Mouse (Mus musculus) adrenal gland, postnatal 10 days (tissue): ENCODE data around the gene Adamts10. TPM values are rescaled to one million over a fixed set of nuclear protein-coding genes. Genes with fewer than 3 reads are reported as not detected.
A peak's percentile ranks its signal among the peaks of the same experiment; 100 is the strongest.

Experiments
- DNase-seq: peaks from one replicate; pipeline ENCODE4 v3.0.0; 2021; ENCODE audit warnings: mixed read lengths
- long read RNA-seq, 2 experiments: library from polyadenylated mRNA; stranded (forward); transcript quantifications; one replicate each; pipeline ENCODE4 v2.0.0; 2021
- total RNA-seq, 2 experiments: library from RNA; stranded (reverse); gene quantifications; 2 replicates each; pipeline ENCODE4 v1.2.3; 2021

The Adamts10 gene
- total RNA-seq, result 10 to 100 TPM; 37.1 to 56.8 TPM
- long read RNA-seq, experiment 1, full-length matches to known transcripts, result 6 of 29 reads
- long read RNA-seq, experiment 1, partial matches to known transcripts, result 10 of 29 reads
- long read RNA-seq, experiment 1, other reads (novel, unspliced or antisense), result 13 of 29 reads
- long read RNA-seq, experiment 2, full-length matches to known transcripts, result 5 of 32 reads
- long read RNA-seq, experiment 2, partial matches to known transcripts, result 3 of 32 reads
- long read RNA-seq, experiment 2, other reads (novel, unspliced or antisense), result 24 of 32 reads

DNA sequence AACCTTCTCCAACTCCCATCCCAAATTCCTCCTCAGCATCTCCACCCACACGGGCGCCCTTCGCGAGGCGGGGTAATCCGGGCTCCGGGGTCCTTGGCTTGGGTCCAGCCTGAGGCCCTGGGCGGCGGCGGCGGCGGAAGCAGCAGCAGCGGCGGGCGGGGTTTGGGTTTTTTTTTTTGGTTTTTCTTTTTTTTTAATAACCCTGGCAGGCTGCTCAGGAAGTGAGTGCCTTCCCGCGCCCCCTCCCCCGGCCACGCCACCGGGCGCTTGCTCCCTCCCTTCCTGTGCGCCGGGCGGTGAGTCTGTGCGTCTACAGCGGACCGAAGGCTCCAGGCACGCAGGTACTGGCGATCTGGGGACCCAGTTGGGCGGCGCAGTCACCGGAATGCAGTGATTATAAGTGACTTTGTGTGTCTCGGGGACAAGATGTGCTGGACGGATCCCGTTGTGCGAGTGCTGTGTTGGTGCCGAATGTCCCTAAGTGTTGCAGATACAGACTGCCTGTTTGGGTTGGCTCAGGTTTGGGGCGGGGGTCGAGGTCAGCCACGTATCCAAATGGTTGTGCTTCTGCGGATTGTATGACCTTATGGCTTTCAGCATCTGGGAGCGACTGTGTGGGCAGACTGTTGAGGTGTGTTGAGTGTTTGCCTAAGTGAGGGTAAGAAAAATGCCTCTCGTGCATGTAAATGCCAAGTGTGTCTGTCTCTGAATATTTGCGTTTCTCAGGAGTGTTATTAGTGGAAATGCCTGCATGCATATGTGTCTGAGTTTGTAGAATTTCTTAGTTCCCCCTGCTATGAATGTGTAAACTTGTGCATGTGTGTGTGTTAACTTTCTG lies at the start of gene Adamts10:
Gene Adamts10, plus strand, starts transcription at position 287 of the 838 bp plus-strand sequence.
- peak; percentile 89 for DNase-seq

DNA sequence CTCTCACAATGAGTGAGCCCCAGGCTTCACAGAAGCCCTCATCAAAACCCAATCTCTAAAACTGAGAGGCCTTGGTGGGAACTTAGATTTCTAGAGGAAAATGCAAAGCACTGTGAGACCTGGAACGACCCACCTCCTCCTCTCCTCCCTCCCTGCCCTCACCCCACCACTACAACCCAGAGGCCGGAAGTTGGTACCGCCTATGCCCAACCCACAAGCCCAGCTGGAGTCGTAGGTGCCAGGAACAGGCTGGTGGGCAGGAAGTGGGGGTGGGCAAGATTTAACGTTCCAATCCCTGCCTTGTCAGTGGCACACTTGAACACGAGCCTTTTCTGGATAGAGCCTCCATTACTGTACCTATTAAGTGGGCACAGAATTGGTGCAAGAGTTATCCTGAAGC lies 40.0 kb upstream of the Adamts10 start:
- DNase-seq, result no peak

DNA sequence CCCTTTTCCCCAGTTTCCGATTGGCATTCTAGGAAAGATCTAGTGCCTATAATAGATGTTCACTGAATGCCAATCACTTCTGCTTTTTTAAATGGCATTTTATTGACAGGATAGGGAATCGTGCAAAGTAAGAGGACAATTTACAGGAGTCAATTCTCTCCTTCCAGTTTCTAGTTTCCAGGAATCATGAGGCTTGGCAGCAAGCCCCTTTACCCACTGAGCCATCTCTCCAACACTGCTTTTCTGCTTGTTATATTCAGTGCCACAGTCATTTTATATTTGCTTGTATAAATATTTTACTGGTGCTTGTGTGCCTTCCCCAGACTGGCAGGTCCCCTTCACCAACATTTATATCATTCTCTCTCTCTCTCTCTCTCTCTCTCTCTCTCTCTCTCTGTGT lies 36.8 kb upstream of the Adamts10 start:
- DNase-seq, result no peak

DNA sequence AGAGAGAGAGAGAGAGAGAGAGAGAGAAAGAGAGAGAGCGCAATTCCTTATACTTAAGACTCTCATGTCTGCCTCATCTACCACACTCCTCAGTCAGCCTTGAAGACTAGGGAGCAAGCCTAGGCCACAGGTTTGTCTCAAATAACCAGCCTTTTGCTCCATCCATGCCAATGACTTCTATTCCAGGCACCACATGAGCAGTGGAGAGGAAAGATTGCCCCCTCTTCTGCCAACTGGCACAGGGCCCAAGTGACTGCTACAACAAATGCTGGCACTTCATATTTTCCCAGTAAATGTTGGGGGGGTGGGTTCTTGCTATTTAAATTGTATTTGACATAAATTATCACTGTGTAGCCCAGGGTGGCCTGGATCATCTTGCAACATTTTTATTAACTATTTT lies 36.4 kb upstream of the Adamts10 start:
- peak; percentile 17 for DNase-seq

DNA sequence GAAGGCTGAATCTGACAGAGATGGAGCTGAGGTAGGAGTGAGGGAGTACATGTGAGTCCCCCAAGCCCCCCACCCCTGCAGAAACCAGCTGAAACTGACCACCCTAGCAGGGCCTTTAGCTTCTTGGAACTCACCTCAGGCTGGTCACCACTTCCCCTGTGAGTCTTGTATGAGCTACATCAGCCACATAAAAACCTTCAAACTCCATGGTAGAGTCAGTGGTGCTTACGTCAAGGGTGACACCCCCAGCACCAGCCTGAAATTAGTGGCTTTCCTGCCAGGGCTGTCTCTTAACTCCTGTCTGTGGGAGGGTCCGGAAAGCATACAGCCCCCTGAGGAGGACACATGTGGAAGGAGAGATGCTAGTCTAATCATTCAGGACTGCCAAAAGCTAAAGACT lies 32.6 kb upstream of the Adamts10 start:
- DNase-seq, result no peak

DNA sequence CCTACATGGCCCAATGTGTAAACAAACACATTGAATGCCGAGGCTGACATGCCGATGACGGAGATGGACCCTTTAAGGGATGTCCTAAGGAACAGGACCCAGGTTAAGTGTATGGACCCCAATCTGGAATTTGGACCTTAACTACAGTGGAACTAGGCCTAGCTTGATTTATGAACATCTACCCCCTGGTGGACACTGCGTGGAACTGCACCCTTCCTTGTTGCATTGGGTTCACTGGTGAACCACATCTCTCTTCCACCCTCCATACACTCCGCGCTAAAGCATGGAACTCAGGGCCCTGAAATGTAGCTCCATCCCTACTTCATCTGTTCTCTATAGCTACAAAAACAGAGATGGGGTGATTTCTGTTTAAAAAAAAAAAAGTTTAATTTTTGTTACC lies 30.9 kb upstream of the Adamts10 start:
- DNase-seq, result peak; percentile 22

DNA sequence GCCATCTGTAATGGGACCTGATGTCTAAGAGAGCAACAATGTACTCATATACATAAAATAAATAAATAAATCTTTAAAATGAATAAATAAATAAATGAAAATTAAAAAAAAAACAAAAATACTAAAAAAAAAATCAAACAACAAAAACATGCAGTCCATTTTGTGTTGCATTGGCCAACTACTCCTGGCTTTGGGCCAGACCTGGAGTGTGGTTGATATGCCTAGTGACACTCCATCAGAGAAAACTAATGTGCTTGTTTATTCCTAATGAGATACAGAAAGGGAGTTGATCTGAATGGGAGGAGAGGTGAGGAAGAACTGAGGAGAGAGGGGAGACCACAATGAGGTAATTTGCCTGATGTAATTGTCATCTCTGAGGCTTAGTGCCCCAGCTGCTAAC lies 29.4 kb upstream of the Adamts10 start:
- peak; percentile 17 for DNase-seq

DNA sequence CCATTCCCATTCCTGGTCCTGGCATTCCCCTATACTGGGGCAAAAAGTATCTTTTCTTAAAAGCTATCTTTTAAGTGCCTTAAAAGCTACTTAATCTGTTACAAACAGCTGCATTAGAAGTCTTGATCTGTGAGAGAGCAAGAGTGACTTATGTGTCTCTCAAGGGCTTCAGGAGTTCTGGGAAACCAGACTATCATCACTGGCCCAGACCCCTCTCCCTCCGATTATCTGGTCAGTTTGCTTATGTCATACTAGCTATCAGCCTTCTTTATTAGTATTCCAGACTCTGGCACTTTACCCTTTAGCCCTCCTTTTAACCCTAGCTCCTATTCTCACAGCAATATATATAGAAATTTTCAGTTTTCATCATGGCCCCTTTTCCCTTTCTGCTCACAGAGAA lies 25.1 kb upstream of the Adamts10 start:
- no peak for DNase-seq

DNA sequence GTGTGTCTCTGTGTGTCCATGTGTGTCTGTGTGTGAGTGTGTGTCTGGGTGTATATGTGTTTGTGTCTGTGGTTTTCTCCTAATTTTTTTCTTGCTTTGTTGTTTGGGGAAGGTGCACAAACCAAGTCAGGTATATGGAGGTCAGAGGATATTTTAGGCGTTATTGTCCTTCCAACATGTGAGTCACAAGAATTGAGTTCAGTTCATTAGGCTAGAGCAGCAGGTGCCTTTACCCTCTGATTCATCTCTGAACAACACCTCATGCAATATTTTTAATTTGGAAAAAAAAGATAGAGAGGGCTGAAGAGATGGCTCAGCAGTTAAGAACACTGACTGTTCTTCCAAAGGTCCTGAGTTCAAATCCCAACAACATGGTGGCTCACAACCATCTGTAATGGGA lies 15.6 kb upstream of the Adamts10 start:
- DNase-seq, result no peak

DNA sequence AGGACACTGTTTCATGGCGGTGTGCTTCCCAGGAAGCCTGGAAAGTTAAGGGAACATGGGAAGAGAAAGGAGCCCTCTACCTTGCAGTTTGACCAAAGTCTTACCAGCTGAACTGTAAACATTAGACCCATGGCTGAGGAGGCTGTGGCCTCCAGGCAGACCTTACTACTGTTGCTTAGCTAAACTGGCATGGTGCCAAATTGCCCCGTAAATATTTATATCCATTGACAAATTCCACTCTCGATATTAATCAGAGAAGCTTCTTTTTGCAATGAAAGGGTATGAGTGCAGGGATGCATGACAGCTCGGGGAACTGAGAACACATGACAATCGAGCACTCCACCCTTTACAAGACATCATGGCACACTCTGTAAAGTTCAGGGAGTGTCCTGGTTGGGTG lies 13.8 kb upstream of the Adamts10 start:
- no peak for DNase-seq

DNA sequence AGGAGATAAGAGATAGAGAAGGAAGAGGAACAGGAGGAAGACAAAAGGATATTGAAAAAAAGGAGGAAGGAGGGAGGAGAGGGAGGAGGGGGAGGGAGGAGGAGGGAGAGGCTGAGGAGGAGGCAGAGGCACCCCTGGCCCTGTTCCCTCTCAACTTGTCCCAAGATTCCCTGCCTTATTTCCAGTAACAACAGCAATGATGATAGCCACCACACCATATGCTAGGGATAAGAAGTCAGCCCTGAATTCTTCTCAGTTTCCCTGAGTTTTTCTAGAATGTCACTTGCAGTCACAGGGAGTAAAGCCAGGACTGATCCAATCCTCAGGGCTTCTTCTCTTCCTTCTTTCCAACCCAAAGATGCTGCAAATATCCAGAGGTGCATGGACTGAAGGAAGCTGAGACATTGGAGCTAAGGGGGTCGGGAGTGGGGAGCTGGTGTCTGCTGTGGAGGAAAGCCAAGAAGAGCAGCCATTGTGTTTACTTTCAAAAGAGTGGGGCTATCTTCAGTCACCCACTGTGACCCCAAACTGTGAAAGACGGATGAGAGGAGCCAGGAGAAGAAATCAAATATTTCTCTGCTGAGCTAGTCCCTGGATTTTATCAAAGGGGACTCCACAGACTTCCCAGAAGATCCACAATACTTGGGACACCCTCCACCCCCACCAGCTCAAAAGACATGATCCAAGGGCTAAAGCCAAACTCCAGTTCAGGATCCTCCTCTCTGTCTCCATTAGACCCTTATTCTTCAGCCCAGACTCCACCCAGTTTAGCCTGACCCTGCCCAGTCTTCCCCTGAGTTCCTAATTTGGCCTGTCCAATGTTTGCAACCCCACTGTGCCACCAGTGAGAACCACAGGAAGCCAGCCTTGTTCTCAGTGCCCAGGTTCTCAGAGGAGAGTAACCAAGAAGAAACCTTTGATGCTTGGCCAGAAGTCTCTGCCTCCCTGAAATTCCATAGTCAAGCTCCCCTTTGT lies 11.3 kb upstream of the Adamts10 start:
- DNase-seq, result no peak

DNA sequence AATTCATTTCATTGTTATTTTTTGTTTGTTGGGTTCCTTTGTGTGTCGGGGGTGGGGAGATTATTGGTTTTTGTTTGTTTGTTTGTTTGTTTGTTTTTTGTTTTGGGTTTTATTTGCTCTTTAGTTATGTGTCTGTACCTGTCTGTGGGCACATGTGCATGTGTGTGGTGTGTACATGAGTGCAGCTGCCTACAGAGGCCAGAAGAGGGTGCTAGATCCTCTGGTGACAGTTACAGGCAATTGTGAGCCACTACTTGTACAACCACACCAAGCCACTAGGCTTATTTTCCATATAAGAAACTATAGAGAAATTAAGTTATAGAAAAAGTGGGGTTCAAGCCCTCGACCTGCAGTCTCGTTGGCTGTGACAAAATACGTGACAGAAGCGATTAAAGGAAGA lies 10.1 kb upstream of the Adamts10 start:
- DNase-seq, result no peak

DNA sequence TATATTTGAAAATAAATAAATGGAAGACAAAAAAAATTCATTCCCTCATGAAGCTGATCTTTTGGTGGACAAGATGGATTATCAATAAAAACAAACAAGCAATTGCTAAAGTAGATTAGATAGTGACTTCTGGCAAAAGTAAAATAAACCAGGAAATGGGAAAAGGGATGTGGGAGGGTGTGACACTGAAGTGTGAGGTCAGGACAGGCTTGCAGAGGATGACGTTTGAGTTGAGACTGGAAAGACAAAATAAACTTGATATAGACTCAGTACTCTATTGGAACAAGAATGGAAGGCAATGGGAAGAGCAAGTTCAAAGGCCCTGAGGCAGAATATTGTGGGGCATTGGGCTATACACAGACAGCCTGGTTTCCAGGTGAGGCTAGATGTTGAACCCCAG lies 3.6 kb upstream of the Adamts10 start:
- DNase-seq, result no peak

DNA sequence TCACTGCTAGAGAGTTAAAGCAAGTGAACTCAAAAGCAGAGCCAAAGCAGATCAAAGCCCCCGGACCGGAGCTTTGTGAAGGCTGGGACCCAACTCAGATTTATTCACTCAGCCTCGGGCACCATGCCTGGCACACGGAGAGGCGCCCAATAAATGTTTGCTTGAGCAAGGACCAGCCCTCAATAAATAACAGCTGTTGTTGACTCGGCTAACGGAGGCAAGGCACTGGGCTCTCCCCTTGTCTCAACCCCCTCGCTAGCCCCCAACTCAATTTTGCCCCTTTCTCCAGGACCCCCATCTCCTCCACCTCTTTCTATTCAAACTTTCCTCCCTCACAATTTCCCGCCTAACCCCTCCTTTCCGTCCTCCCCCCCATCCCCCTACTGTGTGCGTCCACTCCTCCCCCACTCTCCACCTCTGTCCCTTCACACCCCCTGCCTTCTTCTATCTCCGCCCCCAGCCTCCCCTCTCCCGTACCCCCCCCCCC lies 530 bp upstream of the Adamts10 start:
- DNase-seq, result peak; percentile 40

DNA sequence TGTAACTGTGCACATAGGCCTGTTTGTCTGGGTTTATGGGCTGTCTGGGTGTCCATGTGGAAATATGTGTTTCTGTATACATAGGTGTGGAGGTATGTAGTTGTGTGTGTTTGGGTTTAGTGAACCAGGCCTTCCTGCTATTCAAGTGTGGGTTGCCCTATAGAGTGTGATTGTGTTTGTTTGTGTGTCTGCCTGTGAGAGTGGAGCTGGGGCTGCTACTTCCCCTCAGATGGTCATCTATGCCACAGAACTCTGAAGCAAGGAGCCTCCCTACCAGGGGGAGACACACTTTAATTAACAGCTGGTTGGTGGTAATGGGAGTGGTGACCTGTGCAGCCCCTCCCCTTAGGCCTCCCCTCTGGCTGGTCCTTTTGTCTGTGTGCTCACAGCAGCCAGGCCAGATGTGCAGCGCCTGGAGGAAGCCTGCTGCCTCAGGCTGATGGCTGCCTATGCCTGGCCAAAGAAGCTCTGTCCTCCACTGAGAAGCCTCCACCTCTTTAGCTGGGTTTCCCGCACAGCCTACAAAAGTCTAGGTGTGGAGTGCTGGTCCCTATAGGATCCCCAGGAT lies 886 bp downstream of the Adamts10 start:
- no peak for DNase-seq

DNA sequence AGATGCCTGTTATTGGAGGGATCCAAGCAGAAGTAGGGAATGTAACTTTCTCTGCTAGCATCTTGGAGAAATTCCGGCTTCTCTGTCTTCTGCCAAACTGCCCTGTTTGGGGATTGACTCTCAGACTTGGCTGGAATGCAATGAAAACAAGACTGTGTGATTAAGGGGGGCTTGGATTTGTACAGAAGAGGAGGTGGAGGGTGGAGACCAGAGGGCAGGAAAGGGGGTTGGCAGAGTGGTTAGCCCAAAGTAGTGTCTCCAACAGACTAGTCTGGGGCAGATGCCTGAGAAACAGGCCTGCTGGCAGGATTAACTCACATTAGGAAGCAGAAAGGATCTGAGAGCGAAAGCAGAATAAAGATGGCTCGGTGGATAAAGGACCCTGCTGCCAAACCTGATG lies 2.5 kb downstream of the Adamts10 start:
- DNase-seq, result no peak

DNA sequence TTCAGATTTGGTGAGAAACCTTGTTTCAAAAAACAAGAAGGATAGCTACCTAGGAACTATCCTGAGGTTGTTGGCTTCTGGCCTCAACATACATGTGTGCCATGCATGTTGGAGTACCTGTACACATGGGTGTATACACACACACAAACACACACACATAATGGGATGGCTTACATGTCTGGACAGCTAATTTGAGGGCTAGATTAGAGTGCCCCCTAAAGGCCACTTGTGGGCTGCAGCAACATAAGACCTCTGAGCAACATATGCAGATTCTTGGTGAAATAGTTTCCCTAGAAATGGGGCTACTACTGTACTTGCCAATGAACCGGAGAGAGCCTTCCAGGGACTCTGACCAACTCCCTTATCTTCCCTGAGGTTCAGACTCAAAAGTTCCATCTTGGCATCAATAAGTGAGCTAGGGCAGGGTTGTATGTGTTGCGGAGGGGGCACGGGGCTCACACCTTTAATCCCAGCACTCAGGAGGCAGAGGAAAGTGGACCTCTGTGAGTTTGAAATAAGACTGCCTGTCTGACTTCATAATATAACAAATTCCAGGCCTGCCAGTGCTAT lies 15.2 kb downstream of the Adamts10 start:
- peak; percentile 70 for DNase-seq

DNA sequence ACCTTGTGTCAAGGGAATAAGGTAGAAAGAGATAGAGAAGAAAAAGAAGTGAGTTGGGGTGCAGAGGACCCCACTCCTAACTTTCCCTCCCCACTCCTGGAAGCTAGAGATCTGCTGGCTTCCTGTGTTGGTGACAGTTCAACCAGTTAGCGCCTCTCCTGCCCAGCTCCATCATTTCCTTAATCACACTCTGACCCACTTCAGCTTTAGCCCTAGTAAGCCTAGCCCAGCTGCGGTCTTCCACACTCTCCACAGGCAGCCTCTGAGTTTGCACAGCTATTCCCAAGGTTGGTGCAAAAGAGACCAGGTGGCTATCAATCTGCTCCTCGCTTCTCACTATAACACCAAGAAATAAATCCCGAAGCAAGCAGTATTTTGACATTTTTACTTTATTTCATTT lies 15.9 kb downstream of the Adamts10 start:
- DNase-seq, result no peak

DNA sequence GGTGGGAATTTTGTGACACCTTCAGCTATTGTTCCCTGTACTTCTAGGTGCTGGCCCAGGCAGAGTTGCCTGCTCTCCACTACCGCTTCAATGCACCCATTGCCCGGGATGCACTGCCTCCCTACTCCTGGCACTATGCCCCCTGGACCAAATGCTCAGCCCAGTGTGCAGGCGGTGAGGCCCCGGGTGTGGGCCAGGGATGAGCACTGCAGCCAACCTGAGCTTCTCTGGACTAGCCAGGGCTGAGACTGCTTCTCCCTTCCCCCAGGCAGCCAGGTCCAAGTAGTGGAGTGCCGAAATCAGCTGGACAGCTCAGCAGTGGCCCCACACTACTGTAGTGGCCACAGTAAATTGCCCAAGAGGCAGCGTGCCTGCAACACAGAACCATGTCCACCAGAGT lies 25.2 kb downstream of the Adamts10 start:
- DNase-seq, result no peak

DNA sequence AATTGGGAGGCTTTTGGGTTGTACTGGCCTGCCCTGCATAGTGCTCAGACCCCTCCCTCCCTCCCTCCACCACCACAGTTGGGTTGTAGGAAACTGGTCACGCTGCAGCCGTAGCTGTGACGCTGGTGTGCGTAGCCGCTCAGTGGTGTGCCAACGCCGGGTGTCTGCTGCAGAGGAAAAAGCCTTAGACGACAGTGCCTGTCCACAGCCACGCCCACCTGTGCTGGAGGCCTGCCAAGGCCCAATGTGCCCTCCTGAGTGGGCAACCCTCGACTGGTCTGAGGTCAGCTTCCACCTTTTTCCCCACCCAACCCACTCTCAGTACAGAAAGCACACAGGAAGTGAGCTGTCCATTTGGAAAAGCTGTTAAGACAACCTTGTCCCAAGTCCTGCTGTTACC lies 26.4 kb downstream of the Adamts10 start:
- no peak for DNase-seq

DNA sequence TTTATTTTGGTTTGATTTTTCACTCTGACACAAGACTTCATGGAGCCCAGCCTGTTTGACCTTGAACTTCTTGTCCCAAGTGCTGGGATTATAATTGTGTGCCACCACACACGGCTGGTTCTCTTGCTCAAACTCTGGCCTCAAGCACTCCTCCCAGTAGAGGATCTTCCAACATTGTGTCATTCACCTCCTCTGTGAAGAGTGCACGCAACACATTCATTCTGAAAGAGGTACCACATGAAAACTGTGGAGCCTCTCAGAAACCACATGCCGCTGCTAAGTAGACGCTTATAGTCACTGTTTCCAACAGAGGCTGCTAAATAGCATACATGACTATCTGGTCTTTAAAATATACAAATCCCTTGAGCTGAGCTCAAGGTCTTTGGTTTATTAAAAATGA lies 28.1 kb downstream of the Adamts10 start:
- DNase-seq, result no peak

DNA sequence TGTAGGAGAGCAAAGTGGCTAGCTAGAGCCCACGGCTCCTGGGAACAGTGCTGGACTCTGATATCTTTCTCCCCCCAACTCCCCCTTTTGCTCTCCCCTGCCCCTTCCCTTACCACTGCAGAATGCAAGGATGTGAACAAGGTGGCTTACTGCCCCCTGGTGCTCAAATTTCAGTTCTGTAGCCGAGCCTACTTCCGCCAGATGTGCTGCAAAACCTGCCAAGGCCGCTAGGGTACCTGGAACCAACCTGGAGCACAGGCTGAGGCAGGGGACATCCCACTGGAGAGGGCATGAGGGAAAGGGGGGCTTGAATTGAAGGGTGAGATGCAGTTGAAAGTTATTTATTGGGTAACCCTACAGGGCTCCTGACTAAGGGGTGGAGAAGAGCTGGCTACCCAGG lies 29.0 kb downstream of the Adamts10 start:
- peak; percentile 31 for DNase-seq
